Mouse (Mus musculus): ENCODE results near the gene Olfr955.

- TF ChIP-seq POLR2A (IDR thresholded peaks at IDR 0.05; ENCODE audit: low read depth, low read length): no peak
- TF ChIP-seq CTCF (IDR thresholded peaks at IDR 0.05; ENCODE audit: extremely low read depth, insufficient read length, insufficient replicate concordance, low read depth, low read length): no peak
Measured at GRCm38 (mm10) chr9:39493895-39494294, 22.2 kb upstream of the Olfr955 start, which contains the start of gene Olfr44.
